22 mouse cellular contexts compared by ENCODE assay signal in the genomic region with DNA sequence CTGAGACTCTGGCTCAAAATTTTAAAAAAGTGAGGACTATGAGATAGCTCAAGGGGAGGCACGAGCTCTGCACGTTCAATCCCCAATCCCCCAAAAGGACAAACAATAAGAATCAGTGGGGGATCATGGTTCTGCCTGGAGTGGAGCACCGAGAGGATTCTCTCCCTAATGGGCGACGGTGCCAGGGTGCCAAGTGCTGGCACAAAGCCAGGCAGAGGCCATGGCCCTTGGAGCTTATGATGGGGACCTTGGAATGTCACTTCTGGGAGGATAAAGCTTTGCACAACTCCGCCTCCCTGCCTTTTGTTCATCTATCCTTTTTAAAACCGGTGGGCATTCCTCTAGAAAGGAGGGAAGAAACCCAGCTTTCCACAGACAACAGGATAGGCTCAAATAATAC.
"Had no signal": no experiment of that assay in that cellular context is flagged by ENCODE, and none has a peak within 500 bp of the region (broad histone marks: within the 10 kb centered on the region; RNA-seq: fewer than 3 reads in every experiment).

No protein-coding gene starts in this region.

- H3K9me3 ChIP-seq: kidney, embryonic 15.5 days; limb, embryonic 12.5 days; limb, embryonic 15.5 days; lung, embryonic 15.5 days; megakaryocyte, embryonic 14.5 days; midbrain, embryonic 12.5 days; neural tube, embryonic 12.5 days; neural tube, embryonic 15.5 days; stomach, embryonic 15.5 days had no signal

- H3K4me3 ChIP-seq: kidney, embryonic 15.5 days; limb, embryonic 12.5 days; limb, embryonic 15.5 days; lung, embryonic 15.5 days; megakaryocyte, embryonic 14.5 days; midbrain, embryonic 12.5 days; neural tube, embryonic 12.5 days; neural tube, embryonic 15.5 days; stomach, embryonic 15.5 days had no signal

- DNase-seq: kidney, adult 8-10 months; kidney, postnatal 10 days; left cerebral cortex, postnatal 4 days; liver, postnatal 0 days; lung, postnatal 10 days; lung, postnatal 36 days; right cerebral cortex, adult 18-20 months; right cerebral cortex, postnatal 25 days; spleen, adult 18-20 months; thymus, postnatal 25 days had no signal

- H3K36me3 ChIP-seq: lung, embryonic 15.5 days; neural tube, embryonic 12.5 days; neural tube, embryonic 15.5 days; stomach, embryonic 15.5 days had no signal

- H3K4me1 ChIP-seq: kidney, embryonic 15.5 days; limb, embryonic 12.5 days; limb, embryonic 15.5 days; lung, embryonic 15.5 days; midbrain, embryonic 12.5 days; neural tube, embryonic 12.5 days; neural tube, embryonic 15.5 days; stomach, embryonic 15.5 days had no signal

- ATAC-seq: liver, postnatal 0 days; midbrain, embryonic 16.5 days had no signal

- H3K9ac ChIP-seq: kidney, embryonic 15.5 days; limb, embryonic 12.5 days; limb, embryonic 15.5 days; liver, embryonic 14.5 days; liver, postnatal 0 days; lung, embryonic 15.5 days; midbrain, embryonic 12.5 days; neural tube, embryonic 12.5 days; neural tube, embryonic 15.5 days; stomach, embryonic 15.5 days had no signal

- H3K27me3 ChIP-seq: kidney, embryonic 15.5 days; limb, embryonic 12.5 days; limb, embryonic 15.5 days; lung, embryonic 15.5 days; midbrain, embryonic 12.5 days; neural tube, embryonic 12.5 days; neural tube, embryonic 15.5 days; stomach, embryonic 15.5 days had no signal

- H3K27ac ChIP-seq: kidney, embryonic 15.5 days; limb, embryonic 12.5 days; limb, embryonic 15.5 days; liver, embryonic 14.5 days; lung, embryonic 15.5 days; midbrain, embryonic 12.5 days; neural tube, embryonic 12.5 days; neural tube, embryonic 15.5 days; stomach, embryonic 15.5 days had no signal

- H3K4me2 ChIP-seq: kidney, embryonic 15.5 days; limb, embryonic 12.5 days; limb, embryonic 15.5 days; liver, embryonic 11.5 days; lung, embryonic 15.5 days; midbrain, embryonic 12.5 days; neural tube, embryonic 12.5 days; neural tube, embryonic 15.5 days; stomach, embryonic 15.5 days had no signal
